Mouse (Mus musculus): ENCODE results near the gene Tspear.

Tspear gene

DNA sequence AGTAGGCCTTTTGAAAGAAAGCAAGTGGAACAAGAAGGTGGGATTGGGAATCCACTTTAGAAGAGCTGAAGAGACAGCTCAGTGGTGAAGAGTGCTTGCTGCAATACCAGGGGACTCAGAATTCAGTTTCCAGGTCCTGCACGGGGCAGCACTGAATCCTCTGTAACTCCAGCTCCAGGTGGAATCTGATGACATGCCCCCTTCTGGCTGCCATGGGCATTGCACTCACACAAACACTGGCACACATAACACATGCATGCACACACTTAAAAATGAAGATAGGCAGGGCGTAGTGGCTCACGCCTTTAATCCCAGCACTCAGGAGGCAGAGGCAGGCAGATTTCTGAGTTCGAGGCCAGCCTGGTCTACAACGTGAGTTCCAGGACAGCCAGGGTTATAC lies 196.2 kb downstream of the Tspear start:
- DNase-seq: no peak

DNA sequence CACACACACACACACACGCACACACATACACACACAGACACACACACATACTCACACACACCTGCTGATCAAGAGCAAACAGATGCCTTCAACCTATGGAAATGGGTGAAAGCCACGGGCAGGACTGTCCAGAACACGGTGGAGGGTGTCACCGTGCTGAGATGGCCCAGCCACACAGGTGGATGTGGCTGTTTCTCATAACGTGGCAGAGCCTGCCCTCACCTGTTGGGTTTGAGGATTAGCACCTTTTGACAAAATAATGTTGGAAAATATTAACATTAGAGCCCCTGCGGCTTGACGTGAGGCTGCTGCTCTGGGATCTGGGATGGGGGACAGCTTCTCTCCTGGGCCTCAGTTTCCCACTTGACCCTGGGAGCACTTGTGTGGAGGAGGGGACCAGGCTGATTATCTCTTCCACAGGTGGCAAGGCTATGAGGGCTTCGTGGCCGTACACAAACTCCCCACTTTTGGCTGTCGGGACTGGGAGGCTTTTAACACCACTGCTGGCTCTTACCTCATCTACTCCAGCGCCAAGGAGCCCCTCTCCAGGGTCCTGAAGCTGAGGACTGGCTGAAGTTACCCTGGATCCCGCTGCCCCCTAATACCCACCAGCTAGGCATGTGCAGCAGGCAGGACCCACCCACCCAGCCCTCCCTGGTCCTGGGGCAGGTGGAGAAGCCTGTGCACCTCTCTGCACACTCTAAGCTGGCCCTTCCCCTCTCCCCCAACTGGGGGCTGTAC lies 199.8 kb downstream of the Tspear start:
- DNase-seq: no peak

DNA sequence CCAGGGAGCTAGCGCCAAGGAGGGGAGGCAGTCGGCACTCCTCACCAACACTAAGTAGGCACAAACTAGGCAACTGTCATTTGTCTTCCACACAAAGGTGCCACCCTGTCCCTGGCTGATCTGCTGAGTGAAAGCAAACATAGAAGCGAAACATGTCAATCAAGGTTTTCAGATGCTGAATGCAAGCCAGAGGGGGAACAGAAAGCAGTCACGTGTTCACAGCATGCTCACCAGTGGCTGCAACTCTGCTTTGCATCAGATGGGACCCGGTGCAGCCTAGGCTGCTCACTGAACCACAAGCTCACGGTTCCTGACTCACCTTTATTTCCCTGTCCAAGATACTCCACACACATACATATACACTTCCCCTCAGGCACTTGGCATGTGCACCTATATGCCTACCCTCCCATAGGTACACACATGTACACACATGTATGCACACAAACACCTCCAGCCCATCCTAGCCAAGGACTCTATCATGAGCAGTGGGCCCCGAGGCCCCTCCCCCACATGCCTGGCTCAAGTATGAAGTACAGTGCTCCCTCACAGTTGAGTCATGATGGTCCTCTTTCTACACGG lies 204.7 kb downstream of the Tspear start:
- DNase-seq: no peak

DNA sequence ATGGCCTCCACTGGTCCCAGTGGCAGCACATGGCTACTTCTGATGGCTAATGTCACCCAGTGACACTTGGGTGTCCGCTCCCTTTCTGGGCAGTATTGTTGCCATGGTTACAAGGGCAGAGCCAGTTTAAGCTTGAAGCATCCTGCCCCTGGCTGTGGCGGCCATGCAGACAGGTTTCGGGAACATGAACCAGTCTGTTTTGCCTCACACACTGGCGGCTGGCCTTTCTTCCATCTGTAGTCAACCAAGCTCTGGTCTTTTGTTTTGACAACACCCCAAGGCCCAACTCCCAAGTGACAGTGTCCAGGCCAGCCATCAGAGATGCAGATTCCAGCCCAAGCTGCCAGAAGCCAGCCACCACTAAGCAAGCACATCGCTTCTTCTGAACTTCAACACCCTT lies 209.2 kb downstream of the Tspear start:
- DNase-seq: no peak

DNA sequence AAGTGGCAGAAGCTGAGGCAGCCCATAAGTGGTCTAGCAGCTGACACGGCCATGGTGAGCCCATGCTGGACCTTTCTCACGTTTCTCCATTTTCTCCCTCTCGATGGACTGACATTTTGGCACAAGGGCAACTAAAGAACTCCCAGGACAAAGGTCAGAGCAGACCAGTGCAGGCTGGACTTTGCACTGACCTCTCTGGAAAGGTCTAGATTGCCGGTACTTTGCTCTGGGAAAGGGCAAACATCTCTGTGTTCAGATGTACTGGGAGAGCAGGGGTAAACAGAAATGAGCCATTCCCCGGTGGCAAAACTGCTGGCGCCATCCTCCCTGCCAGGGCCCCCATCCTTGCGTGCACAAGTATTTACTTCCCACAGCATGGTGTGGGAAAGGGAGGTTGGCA lies 213.8 kb downstream of the Tspear start:
- peak; percentile 45 for DNase-seq

DNA sequence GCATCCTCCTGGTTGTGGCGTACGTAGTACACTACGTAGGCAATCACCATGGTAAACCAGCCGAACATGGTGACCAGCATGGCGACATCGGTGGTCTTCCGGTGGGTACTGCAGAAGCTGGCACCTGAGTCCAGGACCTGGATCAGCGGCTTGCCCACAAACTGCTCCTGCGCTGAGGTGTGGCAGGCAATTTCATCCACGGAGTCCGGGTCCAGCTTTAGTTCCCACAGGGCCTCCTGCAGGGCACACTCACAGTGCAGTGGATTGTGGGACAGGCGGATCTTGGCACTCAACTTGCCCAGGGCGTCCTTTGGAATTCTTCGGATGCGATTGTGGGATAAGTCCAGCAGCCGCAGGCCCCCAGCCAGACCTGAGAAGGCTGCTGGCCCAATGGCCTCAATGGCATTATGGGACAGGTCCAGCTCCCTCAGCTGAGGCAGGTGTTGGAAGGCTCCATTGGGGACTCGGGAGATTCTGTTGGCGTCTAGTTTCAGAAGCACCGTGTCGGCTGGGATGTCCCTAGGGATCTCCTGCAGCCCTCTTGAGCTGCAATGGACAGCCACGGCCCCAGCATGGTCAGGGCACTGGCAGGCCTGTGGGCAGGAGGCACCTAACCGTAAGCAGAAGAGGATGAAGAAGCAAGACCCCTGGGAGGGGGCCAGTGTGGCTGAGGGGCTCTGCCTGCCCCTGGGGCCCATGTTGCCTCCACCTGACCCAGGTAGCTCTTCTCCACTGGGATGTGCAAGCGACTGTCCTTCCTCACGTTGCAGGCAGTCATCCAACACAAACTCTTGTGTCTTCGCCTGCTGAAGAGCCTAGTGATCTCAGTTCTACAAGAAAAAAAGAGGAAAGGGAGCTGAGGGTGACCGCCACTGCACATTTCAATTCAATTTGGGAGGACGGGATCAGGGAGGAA lies 214.8 kb downstream of the Tspear start:
- no peak for DNase-seq

DNA sequence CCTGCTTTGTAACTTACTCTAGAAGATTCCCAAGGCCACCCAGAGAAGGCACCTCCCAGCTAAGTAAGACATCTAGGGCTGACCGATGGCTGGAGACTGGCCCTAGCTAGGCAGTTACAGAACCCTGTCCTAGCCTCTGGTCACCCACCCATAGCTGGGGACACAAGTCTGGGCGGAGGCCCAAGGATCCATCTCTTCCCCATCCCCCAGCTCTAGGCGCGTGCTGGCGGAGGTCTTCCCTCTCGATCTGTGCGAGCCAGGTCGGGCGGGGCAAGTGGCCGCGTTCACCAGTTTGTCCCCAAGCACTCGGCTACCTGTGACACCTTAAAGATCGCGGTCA lies 215.5 kb downstream of the Tspear start:
- no peak for DNase-seq

DNA sequence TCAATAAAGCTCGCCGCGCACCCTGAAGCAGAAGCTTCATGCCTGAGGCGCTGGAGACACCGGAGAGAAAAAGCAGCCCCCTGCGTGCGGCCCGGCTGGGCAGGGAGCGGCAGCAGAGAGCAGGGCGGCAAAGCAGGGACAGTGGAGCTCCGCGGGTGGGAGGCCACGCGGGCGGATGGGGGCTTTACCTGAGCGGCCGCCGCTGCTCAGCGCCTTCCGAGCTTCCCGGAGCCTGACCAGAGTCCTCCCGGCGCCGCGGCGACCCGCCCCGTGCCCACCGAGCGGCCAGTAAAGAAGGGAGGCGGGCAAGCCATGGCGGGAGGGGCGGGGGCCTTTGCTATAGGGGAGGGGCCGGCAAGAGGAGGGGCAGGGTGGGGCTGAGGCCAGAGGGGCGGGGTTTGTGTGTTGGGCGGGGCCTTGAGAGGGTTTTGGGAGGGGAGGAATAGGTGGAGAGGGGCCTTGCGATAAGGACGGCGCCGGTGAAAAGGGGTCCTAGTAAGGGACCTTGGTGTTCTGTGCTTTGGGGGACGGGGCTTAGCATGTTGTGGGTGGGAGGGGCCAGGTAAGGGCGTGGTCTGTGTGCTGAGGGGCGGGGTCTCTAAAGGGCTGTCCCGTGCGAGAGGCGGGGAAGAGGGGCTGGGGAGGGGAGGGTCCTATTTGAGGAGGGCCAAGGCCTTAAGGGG lies 216.0 kb downstream of the Tspear start, which contains the start of gene Lrrc3:
Lrrc3 (minus strand) TSS at position 326 of the 683 bp plus-strand sequence.
- peak; percentile 67 for DNase-seq

DNA sequence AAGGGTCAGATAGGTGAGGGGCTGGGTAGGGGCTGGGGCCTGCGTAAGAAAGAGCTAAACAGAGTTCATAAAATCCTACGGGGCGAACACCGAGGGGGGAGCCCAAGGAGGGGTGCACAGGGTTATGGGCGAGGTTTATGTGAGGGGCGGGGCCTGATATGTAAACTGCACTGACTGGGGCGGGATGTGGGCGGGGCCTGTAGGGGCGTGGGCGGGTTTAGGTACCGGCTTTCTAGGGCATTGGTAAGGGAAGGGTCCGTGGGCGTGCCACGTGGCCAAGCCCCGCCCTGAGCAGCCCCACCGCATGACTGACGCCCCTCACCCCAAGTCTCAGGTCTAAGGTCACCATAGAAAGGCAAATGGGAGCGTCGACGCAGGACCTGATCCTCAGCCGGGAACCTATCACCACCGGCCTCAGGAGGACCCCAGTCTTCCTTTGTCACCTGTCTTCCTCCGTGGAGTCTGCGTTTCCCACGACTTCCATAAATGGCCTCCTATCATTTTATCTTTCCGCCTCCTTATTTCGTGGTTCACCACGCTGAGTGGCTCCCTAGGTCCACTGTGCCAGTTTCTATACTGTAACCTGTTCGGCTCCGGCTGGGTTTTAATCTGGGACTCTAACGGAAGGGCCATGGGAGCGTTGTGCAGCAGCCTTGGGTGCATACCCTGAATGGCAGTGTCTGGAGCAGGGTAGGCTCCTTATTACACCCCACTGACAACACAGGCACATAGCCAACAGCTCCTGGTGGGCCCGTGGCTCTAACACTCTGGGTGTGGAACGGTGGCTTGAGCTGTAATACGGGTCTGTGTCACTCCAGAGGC lies 216.7 kb downstream of the Tspear start:
- no peak for DNase-seq

DNA sequence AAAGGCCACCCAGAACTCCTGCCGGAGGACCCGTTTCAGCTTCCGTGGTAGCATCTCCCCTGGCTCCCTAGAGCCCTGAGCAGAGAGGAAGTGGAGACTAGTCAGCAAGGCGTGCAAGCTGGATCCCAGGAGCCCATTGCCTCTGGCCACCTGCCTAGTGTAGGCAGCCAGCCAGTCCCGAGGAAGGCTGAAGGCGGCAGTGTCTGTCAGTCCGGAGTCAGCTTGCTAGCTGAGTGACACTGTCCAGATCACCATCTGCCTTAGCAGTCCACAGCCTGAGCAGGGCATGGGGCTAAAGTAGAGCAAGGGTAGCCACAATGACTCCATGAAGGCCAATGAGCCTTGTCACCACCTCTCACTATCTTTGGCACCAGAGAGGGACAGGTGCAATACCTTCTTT lies 226.2 kb downstream of the Tspear start:
- DNase-seq: no peak

DNA sequence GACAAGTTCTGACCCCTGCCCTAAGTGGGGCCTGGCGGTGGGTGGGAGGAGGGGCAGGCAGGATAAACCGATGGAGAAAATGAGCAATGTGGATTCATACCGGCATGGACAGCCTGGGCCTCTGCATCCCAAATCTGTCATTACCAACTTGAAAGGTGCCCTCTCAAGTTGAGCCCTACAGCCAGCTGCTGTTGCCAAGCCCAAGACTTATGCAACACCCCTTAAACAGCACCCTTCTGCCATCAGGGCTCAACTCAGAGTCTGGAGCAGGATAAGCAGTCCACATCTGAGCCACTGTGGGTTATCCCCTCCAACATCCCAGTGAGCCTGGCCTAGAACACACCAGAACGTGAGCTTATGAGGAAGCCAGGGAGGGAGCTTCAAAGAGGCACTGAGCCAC lies 226.9 kb downstream of the Tspear start:
- no peak for DNase-seq

DNA sequence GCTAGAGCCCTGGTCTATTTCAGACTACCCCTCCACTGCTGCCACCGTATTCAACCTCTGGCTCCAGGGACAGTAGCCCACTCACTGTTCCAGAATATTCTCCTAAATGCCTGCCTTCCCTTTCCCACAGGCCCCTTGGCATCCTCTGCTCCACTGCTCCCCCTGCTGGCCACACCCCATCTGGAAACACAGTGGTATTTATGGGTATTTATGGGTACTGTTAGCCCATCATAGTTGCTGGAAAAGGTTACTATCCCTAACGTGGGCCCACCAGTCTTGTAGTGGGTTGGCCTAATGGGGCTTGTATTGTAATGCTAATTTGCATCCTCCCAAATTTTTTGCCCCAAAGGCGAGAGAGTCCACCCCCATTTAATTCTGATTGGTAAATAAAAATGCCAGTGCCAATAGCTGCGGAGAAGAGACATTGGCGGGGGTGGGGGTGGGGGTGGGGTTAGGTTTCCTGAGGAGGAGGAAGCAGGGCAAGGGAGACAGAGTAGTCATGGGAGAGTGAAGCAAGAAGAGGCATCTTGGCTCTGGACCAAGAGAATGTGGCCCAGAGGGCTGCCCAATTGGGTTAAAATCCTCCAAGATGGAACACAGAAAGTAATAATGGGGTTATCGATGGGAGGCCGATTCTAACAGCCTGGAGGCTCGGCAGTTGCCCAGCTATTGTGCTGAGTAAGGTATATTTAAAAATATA lies 230.4 kb downstream of the Tspear start:
- peak; percentile 74 for DNase-seq

DNA sequence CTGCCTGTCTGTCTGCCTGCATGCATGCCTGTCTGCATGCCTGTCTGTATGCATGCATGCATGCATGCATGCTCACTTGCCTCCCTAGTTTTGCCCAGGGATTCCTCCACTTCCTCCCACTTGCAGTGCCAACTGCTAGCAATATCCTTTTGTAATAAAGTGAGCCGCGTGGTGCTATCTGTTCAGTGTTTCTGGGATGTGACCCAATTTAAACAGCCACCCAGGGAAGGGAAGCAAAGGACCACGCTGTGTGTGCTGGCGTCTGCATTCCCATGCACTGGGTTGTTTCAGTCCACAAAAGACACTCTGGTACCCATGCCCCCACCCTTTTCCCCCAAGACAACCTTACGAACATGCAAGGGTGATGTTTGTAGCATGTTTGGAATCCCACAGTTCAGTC lies 234.6 kb downstream of the Tspear start:
- no peak for DNase-seq

DNA sequence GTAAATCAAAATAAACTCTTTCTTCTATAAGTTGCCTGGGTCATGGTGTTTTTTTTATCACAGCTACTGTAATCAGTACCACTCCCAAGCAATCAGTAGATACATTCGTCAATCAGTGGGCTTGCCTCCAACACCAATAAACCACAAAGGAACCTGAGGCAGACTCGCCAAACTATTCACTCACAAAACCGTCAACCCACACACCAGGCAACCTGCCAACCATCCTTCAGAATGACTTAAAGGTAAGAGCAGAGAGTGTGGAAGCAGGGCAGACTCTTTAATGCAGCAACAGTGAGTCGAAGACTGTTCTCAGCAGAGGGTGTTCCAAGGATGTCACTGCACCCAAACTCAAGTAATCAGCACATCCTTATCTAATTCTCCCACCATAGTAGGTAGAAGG lies 236.3 kb downstream of the Tspear start:
- DNase-seq: no peak

DNA sequence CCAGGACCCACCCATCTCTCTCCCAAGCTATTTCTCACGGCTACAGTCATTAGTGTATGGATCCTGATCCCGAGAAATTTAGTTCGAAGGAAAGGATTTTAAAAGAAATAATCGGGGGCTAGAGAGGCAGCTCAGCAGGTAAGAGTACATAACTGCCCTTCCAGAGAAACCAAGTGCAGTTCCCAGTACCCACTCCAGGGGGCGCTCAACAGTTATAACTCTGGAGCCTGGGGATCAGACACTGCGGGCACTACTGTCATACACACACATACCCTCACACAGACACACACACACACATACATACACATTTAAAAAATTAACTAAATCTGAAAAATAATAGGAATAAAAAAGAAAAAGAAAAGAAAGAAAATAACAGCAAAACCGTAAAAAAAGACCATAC lies 239.8 kb downstream of the Tspear start:
- DNase-seq: peak; percentile 64

DNA sequence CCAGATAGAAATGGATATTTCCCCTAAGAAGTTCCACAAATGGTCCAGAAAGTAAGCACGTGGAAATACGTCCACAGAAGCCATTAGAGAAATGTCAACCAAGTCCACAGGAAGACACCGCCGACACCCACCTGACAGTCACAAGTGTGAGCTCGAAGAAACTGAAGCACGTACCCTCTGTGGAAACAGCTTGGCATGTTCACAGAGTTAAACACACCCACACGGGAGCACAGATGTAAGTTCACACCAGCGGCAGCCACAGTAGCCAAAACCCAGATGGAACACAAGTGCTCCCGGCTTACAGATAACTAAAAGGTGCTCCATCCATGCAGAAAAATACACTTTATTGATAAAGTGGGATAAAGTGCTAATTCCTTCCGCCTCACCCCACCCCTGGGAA lies 241.0 kb downstream of the Tspear start:
- DNase-seq: no peak

Data from kidney, adult 18-20 months (tissue).